Mouse (Mus musculus) lung, adult 2 months (tissue): ENCODE data around the gene Pafah2.

ENCODE experiments used
- CTCF ChIP-seq: fragments of 200-500 bp; IDR thresholded peaks from 2 replicates; pipeline ENCODE4 v1.5.1; 2011; ENCODE audit warnings: mild to moderate bottlenecking, low read length, control low read depth; ENCODE audit not compliant: insufficient read depth
- POLR2A ChIP-seq: fragments of 200-500 bp; IDR thresholded peaks from 2 replicates; pipeline ENCODE4 v1.6.1; 2011; ENCODE audit warnings: low read depth, mild to moderate bottlenecking, control low read depth, low read length, borderline replicate concordance; ENCODE audit errors: extremely low read depth

- TF ChIP-seq POLR2A (no peak), CTCF (no peak)
Observed at GRCm38 (mm10) chr4:134353527-134354409, 42.4 kb upstream of the Pafah2 start.
